Mouse (Mus musculus) hindbrain, embryonic 13.5 days (tissue): Measurements from ENCODE around the gene Foxo6. TPM values are rescaled to one million over a fixed set of nuclear protein-coding genes. Genes with fewer than 3 reads are reported as not detected.

Experiments
- ATAC-seq: fragments of 200-750 bp; cut with Nextera tagmentation; 2 replicates; pipeline ENCODE4 v1.8.0; 2017; ENCODE audit warnings: moderate TSS enrichment; ENCODE audit not compliant: low FRiP score
- H3K27ac ChIP-seq: fragments of 300-500 bp; sonication (generic); 2 replicates; pipeline ENCODE4 v1.5.1; 2015; ENCODE audit warnings: inconsistent platforms, mild to moderate bottlenecking, moderate library complexity
- H3K27me3 ChIP-seq: fragments of 300-500 bp; sonication (generic); 2 replicates; pipeline ENCODE4 v1.6.1; 2015; ENCODE audit warnings: mild to moderate bottlenecking, inconsistent platforms
- H3K36me3 ChIP-seq: fragments of 300-500 bp; sonication (generic); 2 replicates; pipeline ENCODE4 v1.6.1; 2015; ENCODE audit warnings: mild to moderate bottlenecking, inconsistent platforms
- H3K4me1 ChIP-seq: fragments of 300-500 bp; sonication (generic); replicated peaks from 2 replicates; pipeline ENCODE4 v1.6.1; 2015; ENCODE audit warnings: inconsistent platforms
- H3K4me2 ChIP-seq: fragments of 300-500 bp; sonication (generic); 2 replicates; pipeline ENCODE4 v1.6.1; 2015; ENCODE audit warnings: inconsistent platforms, mild to moderate bottlenecking, moderate library complexity
- H3K4me3 ChIP-seq: fragments of 300-500 bp; sonication (generic); 2 replicates; pipeline ENCODE4 v1.5.1; 2015; ENCODE audit warnings: mild to moderate bottlenecking, inconsistent platforms
- H3K9ac ChIP-seq: fragments of 300-500 bp; sonication (generic); 2 replicates; pipeline ENCODE4 v1.6.1; 2015; ENCODE audit warnings: mild to moderate bottlenecking, inconsistent platforms
- H3K9me3 ChIP-seq: fragments of 300-500 bp; sonication (generic); 2 replicates; pipeline ENCODE4 v1.6.1; 2016; ENCODE audit warnings: inconsistent platforms
- WGBS: fragments of 180-500 bp; shearing (Covaris S2); methylation state at CpG from one replicate; pipeline ENCODE4 v1.1.7; 2015; 5-methylcytosine and 5-hydroxymethylcytosine counted together
- polyA plus RNA-seq: library from polyadenylated mRNA; unstranded; fragments of >200 nt; fragmentation: Nextera tagmentation; extraction: Ambion mirVana; gene quantifications from 2 replicates; pipeline ENCODE4 v1.2.1, GENCODE M21; 2015

The Foxo6 gene
- polyA plus RNA-seq, 1 experiment from 2014 or later, result 0.73 TPM

GRCm38 (mm10) chr4:120314571-120314970 lies 27.4 kb upstream of the Foxo6 start:
- Histone ChIP-seq H3K9me3 (no peaks in the 10 kb centered on the region), H3K36me3 (no peaks in the 10 kb centered on the region), H3K4me3 (no peak overlapping the region), H3K9ac (no peak overlapping the region), H3K4me2 (no peak overlapping the region), H3K27ac (no peak overlapping the region), H3K27me3 (no peaks in the 10 kb centered on the region; the same call in 1 of the 2 replicates), H3K4me1 (no peaks in the 10 kb centered on the region)
- ATAC-seq, result no peak
- 55% methylated on average over 3 of the region's 3 CpGs for WGBS

GRCm38 (mm10) chr4:120313309-120313708 lies 26.2 kb upstream of the Foxo6 start:
- H3K4me2 ChIP-seq, result no peak overlapping the region
- no peak for ATAC-seq
- H3K27me3 ChIP-seq, result no peaks in the 10 kb centered on the region; the same call in 1 of the 2 replicates
- no peak overlapping the region for H3K9ac ChIP-seq
- no peaks in the 10 kb centered on the region for H3K9me3 ChIP-seq
- 78% methylated on average over 5 of the region's 5 CpGs for WGBS
- H3K4me1 ChIP-seq, result no peaks in the 10 kb centered on the region
- no peaks in the 10 kb centered on the region for H3K36me3 ChIP-seq
- H3K4me3 ChIP-seq, result no peak overlapping the region
- H3K27ac ChIP-seq, result no peak overlapping the region

GRCm38 (mm10) chr4:120304580-120304979 lies 17.4 kb upstream of the Foxo6 start:
- no peak overlapping the region for H3K4me3 ChIP-seq
- no peaks in the 10 kb centered on the region for H3K36me3 ChIP-seq
- H3K9ac ChIP-seq, result no peak overlapping the region
- WGBS, result 16% methylated on average over 9 of the region's 9 CpGs
- peaks cover 4% of the 10 kb centered on the region for H3K4me1 ChIP-seq
- no peak overlapping the region for H3K27ac ChIP-seq
- no peak overlapping the region for H3K4me2 ChIP-seq
- no peak for ATAC-seq
- H3K9me3 ChIP-seq, result no peaks in the 10 kb centered on the region
- peaks cover 19% of the 10 kb centered on the region for H3K27me3 ChIP-seq

- Histone ChIP-seq H3K27me3 (peaks cover 10% of the 10 kb centered on the region; the same call in 1 of the 2 replicates), H3K27ac (no peak overlapping the region), H3K9ac (no peak overlapping the region), H3K9me3 (no peaks in the 10 kb centered on the region), H3K4me3 (no peak overlapping the region), H3K4me1 (peaks cover under 1% of the 10 kb centered on the region), H3K4me2 (no peak overlapping the region), H3K36me3 (no peaks in the 10 kb centered on the region)
- no peak for ATAC-seq
- 55% methylated on average over 7 of the region's 7 CpGs for WGBS
Observed at GRCm38 (mm10) chr4:120299287-120299686, 12.1 kb upstream of the Foxo6 start.

GRCm38 (mm10) chr4:120291106-120291822 lies 4.1 kb upstream of the Foxo6 start:
- Histone ChIP-seq H3K4me2 (no peak overlapping the region), H3K9me3 (no peaks in the 10 kb centered on the region), H3K36me3 (no peaks in the 10 kb centered on the region), H3K4me3 (no peak overlapping the region), H3K9ac (no peak overlapping the region), H3K4me1 (peaks cover 12% of the 10 kb centered on the region), H3K27me3 (peaks cover 12% of the 10 kb centered on the region), H3K27ac (no peak overlapping the region)
- WGBS, result 86% methylated on average over 11 of the region's 11 CpGs
- ATAC-seq, result no peak

- ATAC-seq, result no peak
- H3K9ac ChIP-seq, result no peak overlapping the region
- H3K4me3 ChIP-seq, result no peak overlapping the region
- no peaks in the 10 kb centered on the region for H3K36me3 ChIP-seq
- no peaks in the 10 kb centered on the region for H3K9me3 ChIP-seq
- H3K27me3 ChIP-seq, result peaks cover 18% of the 10 kb centered on the region
- no peak overlapping the region for H3K27ac ChIP-seq
- no peak overlapping the region for H3K4me2 ChIP-seq
- peaks cover 20% of the 10 kb centered on the region for H3K4me1 ChIP-seq
- 62% methylated on average over 5 of the region's 5 CpGs for WGBS
Observed at GRCm38 (mm10) chr4:120290486-120290885, 3.3 kb upstream of the Foxo6 start.

GRCm38 (mm10) chr4:120289181-120289965 lies 2.2 kb upstream of the Foxo6 start:
- peaks cover 29% of the 10 kb centered on the region for H3K27me3 ChIP-seq
- no peak overlapping the region for H3K9ac ChIP-seq
- H3K4me1 ChIP-seq, result peaks cover 31% of the 10 kb centered on the region
- no peak overlapping the region for H3K4me3 ChIP-seq
- H3K27ac ChIP-seq, result no peak overlapping the region
- no peak overlapping the region for H3K4me2 ChIP-seq
- no peaks in the 10 kb centered on the region for H3K36me3 ChIP-seq
- ATAC-seq, result no peak
- H3K9me3 ChIP-seq, result no peaks in the 10 kb centered on the region
- WGBS, result 50% methylated on average over 3 of the region's 3 CpGs

GRCm38 (mm10) chr4:120286761-120287241 lies 348 bp downstream of the Foxo6 start:
- 0% methylated on average over 51 of the region's 53 CpGs for WGBS
- Histone ChIP-seq H3K27ac (peak overlapping the region; percentile 86), H3K27me3 (peaks cover 53% of the 10 kb centered on the region), H3K36me3 (no peaks in the 10 kb centered on the region), H3K9ac (peak overlapping the region; percentile 84), H3K9me3 (no peaks in the 10 kb centered on the region), H3K4me3 (peak overlapping the region; percentile 67), H3K4me2 (peak overlapping the region; percentile 91), H3K4me1 (peaks cover 57% of the 10 kb centered on the region)
- no peak for ATAC-seq

- H3K36me3 ChIP-seq, result no peaks in the 10 kb centered on the region
- H3K4me3 ChIP-seq, result peak overlapping the region; percentile 67
- ATAC-seq, result no peak
- WGBS, result 93% methylated on average over 1 of the region's 1 CpGs
- no peaks in the 10 kb centered on the region for H3K9me3 ChIP-seq
- H3K9ac ChIP-seq, result peak overlapping the region; percentile 84
- H3K4me2 ChIP-seq, result peak overlapping the region; percentile 91
- H3K27ac ChIP-seq, result no peak overlapping the region
- peaks cover 68% of the 10 kb centered on the region for H3K4me1 ChIP-seq
- peaks cover 64% of the 10 kb centered on the region for H3K27me3 ChIP-seq
Observed at GRCm38 (mm10) chr4:120285730-120286129, 1.4 kb downstream of the Foxo6 start.

GRCm38 (mm10) chr4:120285223-120285622 lies 1.9 kb downstream of the Foxo6 start:
- Histone ChIP-seq H3K4me2 (peak overlapping the region; percentile 91), H3K4me3 (peak overlapping the region; percentile 67), H3K36me3 (no peaks in the 10 kb centered on the region), H3K9me3 (no peaks in the 10 kb centered on the region), H3K27ac (no peak overlapping the region), H3K27me3 (peaks cover 65% of the 10 kb centered on the region), H3K9ac (peak overlapping the region; percentile 84), H3K4me1 (peaks cover 72% of the 10 kb centered on the region)
- no peak for ATAC-seq
- 59% methylated on average over 3 of the region's 3 CpGs for WGBS

GRCm38 (mm10) chr4:120284187-120284586 lies 3.0 kb downstream of the Foxo6 start:
- peaks cover 73% of the 10 kb centered on the region for H3K27me3 ChIP-seq
- 71% methylated on average over 1 of the region's 1 CpGs for WGBS
- H3K9ac ChIP-seq, result no peak overlapping the region; the same call in 1 of the 2 replicates

GRCm38 (mm10) chr4:120283141-120283540 lies 4.0 kb downstream of the Foxo6 start:
- Histone ChIP-seq H3K4me2 (peak overlapping the region; percentile 91), H3K9me3 (no peaks in the 10 kb centered on the region), H3K4me1 (peaks cover 79% of the 10 kb centered on the region), H3K27ac (peak overlapping the region; percentile 71), H3K9ac (peak overlapping the region; percentile 72), H3K36me3 (0 out of 2 replicates have a peak, but pooled peaks cover 3% of the 10 kb centered on the region), H3K27me3 (peaks cover 75% of the 10 kb centered on the region), H3K4me3 (peak overlapping the region; percentile 44)
- 6% methylated on average over 5 of the region's 6 CpGs for WGBS
- ATAC-seq, result peak; percentile 63

More at GRCm38 (mm10) chr4:120284187-120284586, 3.0 kb downstream of the Foxo6 start:
- Histone ChIP-seq H3K4me1 (peaks cover 76% of the 10 kb centered on the region), H3K4me2 (peak overlapping the region; percentile 91), H3K4me3 (peak overlapping the region; percentile 67), H3K27ac (no peak overlapping the region), H3K9me3 (no peaks in the 10 kb centered on the region), H3K36me3 (0 out of 2 replicates have a peak, but pooled peaks cover 3% of the 10 kb centered on the region)
- ATAC-seq, result no peak
